Mouse (Mus musculus) limb, embryonic 14.5 days (tissue): Measurements from ENCODE around the gene Zranb1. TPM values are rescaled to one million over a fixed set of nuclear protein-coding genes. Genes with fewer than 3 reads are reported as not detected.

Source experiments
- ATAC-seq: fragments of 200-750 bp; cut with Nextera tagmentation; 2 replicates; pipeline ENCODE4 v1.8.0; 2017; ENCODE audit warnings: low read depth, moderate number of reproducible peaks, moderate TSS enrichment; ENCODE audit not compliant: low FRiP score
- DNase-seq: peaks from one replicate; pipeline ENCODE4 v3.0.0-alpha.2; 2015; ENCODE audit warnings: low spot score
- H3K27ac ChIP-seq: fragments of 300-500 bp; sonication (generic); replicated peaks from 2 replicates; pipeline ENCODE4 v1.5.1; 2014; ENCODE audit warnings: low read depth, mild to moderate bottlenecking, low read length, moderate library complexity, mixed read lengths
- H3K27me3 ChIP-seq: fragments of 300-500 bp; sonication (generic); 2 replicates; pipeline ENCODE4 v1.6.1; 2014; ENCODE audit warnings: low read length, mixed read lengths; ENCODE audit not compliant: control insufficient read depth, insufficient read depth
- H3K36me3 ChIP-seq: fragments of 300-500 bp; sonication (generic); 2 replicates; pipeline ENCODE4 v1.6.1; 2014; ENCODE audit warnings: mild to moderate bottlenecking, low read length, moderate library complexity, mixed read lengths; ENCODE audit not compliant: control insufficient read depth, insufficient read depth
- H3K4me1 ChIP-seq: fragments of 300-500 bp; sonication (generic); 2 replicates; pipeline ENCODE4 v1.6.1; 2014; ENCODE audit warnings: antibody characterized with exemption, low read length, mixed read lengths; ENCODE audit not compliant: control insufficient read depth, insufficient read depth
- H3K4me2 ChIP-seq: fragments of 300-500 bp; sonication (generic); replicated peaks from 2 replicates; pipeline ENCODE4 v1.6.1; 2014; ENCODE audit warnings: low read depth, mild to moderate bottlenecking, low read length, moderate library complexity; ENCODE audit not compliant: severe bottlenecking
- H3K4me3 ChIP-seq: fragments of 300-500 bp; sonication (generic); replicated peaks from 2 replicates; pipeline ENCODE4 v1.5.1; 2014; ENCODE audit warnings: low read length
- H3K9ac ChIP-seq: fragments of 300-500 bp; sonication (generic); 2 replicates; pipeline ENCODE4 v1.6.1; 2014; ENCODE audit warnings: mild to moderate bottlenecking, low read depth, low read length, moderate library complexity; ENCODE audit not compliant: severe bottlenecking
- H3K9me3 ChIP-seq: fragments of 300-500 bp; sonication (generic); 2 replicates; pipeline ENCODE4 v1.6.1; 2016; ENCODE audit warnings: low read length; ENCODE audit not compliant: control insufficient read depth
- POLR2A ChIP-seq: fragments of 200-500 bp; IDR thresholded peaks from 2 replicates; pipeline ENCODE4 v1.8.0; 2012; ENCODE audit warnings: inconsistent platforms, mild to moderate bottlenecking, moderate library complexity, borderline replicate concordance; ENCODE audit not compliant: insufficient read depth, insufficient read length; ENCODE audit errors: extremely low read depth
- WGBS: fragments of 180-500 bp; shearing (Covaris S2); extraction: QIAGEN DNeasy Blood & Tissue Kit; methylation state at CpG from one replicate; pipeline ENCODE4 v1.1.7; 2014; 5-methylcytosine and 5-hydroxymethylcytosine counted together
- polyA plus RNA-seq, 2 experiments: library from polyadenylated mRNA; depleted of rRNA in 1 of 2; stranded (reverse) in 1 of 2; unstranded in 1 of 2; fragments of >200 nt; fragmentation: Nextera tagmentation in 1 of 2; extraction: Ambion mirVana in 1 of 2; gene quantifications; 2 replicates each; pipeline versions ENCODE4 v1.2.1 to v1.2.3; 2012 to 2014

Gene Zranb1
- polyA plus RNA-seq (2012; rRNA removed) (17.4 and 18.1 TPM in 2 replicates), polyA plus RNA-seq (2014; fragmentation: Nextera tagmentation; extraction: Ambion mirVana) (18.1 and 22.4 TPM in 2 replicates)

DNA sequence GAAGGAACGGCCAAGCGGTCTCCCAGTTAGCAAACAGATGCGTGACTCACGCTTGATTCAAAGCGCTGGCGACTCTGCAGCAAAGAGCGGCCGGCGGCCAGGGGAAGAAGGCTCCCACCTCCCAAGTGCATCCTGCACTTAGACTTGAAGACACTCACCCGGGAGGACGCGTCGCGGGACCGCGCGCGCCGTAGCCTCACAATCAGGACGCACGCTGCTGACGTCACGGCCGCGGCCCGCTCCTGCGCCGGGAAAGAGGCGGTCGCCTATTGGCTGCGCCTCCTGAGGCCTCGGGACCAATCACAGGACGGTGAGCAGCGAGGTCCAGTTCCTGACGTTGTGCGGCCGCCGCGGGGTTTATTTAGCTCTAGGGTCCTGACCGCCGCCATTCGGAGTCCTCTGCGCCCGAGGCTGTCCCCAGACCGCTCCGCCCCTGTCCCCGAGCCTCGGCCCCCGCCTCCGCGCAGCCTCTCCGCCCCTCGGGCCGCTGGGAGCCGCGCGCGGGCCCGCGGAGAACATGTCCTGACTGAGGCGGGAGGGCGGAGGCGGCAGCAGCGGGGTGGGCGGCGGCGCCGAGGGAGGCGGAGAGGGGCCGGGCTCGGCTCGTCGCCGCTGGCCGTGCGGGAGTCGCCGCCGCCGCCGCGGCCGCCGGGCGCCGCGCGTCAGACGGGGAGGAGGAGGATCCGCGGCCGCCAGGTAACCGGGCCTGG, at the start of gene Zranb1:
Gene Zranb1, plus strand, starts transcription at position 293 of the 710 bp plus-strand sequence.
- ATAC-seq (peak; percentile 99), DNase-seq (peak; percentile 97)
- H3K27ac ChIP-seq, result peak within 1 kb of the TSS; percentile 96
- peak within 1 kb of the TSS; percentile 75 for H3K4me2 ChIP-seq
- no peaks in the 10 kb centered on the region for H3K9me3 ChIP-seq
- no peaks in the 10 kb centered on the region for H3K27me3 ChIP-seq
- WGBS, result under 1% methylated on average over 66 of the region's 93 CpGs
- peak within 1 kb of the TSS; percentile 95 for H3K9ac ChIP-seq
- peak within 1 kb of the TSS; percentile 88 for H3K4me3 ChIP-seq
- peaks cover 12% of the 10 kb centered on the region for H3K4me1 ChIP-seq
- H3K36me3 ChIP-seq, result no peaks in the 10 kb centered on the region
- TF ChIP-seq POLR2A, result peak; percentile 86; the same call in 1 of the 2 replicates

DNA sequence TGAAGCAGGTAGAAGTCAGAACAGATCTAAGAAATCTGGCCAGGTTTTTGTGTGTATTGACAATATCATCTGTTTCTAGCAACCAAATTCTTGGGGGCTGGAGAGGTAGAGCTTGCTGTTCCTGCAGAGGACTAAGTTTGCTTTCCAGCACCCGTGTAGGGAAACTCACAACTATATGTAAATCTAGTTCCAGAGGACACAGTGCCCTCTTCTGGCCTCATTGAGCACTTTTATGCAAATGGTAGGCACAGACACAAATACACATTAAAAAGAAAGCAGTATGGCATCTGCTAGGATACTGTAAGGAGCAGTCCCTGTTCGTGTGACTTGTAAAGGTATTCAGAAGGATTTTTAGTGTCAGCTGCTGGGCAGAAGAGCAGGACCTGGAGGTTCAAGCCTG, 48.6 kb upstream of the Zranb1 start:
- Histone ChIP-seq H3K4me1 (no peaks in the 10 kb centered on the region), H3K4me2 (no peak overlapping the region), H3K27ac (no peak overlapping the region), H3K4me3 (no peak overlapping the region), H3K9me3 (no peaks in the 10 kb centered on the region), H3K27me3 (no peaks in the 10 kb centered on the region), H3K9ac (no peak overlapping the region), H3K36me3 (peaks cover 76% of the 10 kb centered on the region)
- no peak for TF ChIP-seq POLR2A
- 72% methylated on average over 2 of the region's 2 CpGs for WGBS
- DNase-seq (no peak), ATAC-seq (no peak)

DNA sequence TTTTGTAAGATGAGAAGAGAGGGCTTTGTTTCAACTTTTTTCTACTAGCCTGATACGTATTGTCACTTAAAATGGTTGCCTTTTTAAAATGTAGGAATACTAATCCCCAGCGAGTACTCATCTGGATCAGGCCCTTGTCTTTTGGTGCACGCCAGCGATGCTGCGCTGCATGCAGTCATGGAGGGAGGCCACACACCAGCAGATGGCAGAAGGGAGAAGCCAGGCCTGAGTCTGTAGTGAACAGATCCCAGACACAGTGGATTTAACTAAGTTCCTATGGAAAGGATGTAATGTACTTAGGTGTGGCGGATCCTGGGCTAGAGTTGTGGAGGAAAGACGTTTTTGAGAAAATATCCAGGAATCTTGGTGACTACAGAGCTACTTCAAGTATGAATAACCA, 46.9 kb upstream of the Zranb1 start:
- Histone ChIP-seq H3K4me2 (no peak overlapping the region), H3K9ac (no peak overlapping the region), H3K36me3 (peaks cover 61% of the 10 kb centered on the region), H3K27ac (no peak overlapping the region), H3K4me1 (no peaks in the 10 kb centered on the region), H3K9me3 (no peaks in the 10 kb centered on the region), H3K4me3 (no peak overlapping the region), H3K27me3 (no peaks in the 10 kb centered on the region)
- WGBS, result 90% methylated on average over 7 of the region's 7 CpGs
- TF ChIP-seq POLR2A, result no peak
- DNase-seq (no peak), ATAC-seq (no peak)

DNA sequence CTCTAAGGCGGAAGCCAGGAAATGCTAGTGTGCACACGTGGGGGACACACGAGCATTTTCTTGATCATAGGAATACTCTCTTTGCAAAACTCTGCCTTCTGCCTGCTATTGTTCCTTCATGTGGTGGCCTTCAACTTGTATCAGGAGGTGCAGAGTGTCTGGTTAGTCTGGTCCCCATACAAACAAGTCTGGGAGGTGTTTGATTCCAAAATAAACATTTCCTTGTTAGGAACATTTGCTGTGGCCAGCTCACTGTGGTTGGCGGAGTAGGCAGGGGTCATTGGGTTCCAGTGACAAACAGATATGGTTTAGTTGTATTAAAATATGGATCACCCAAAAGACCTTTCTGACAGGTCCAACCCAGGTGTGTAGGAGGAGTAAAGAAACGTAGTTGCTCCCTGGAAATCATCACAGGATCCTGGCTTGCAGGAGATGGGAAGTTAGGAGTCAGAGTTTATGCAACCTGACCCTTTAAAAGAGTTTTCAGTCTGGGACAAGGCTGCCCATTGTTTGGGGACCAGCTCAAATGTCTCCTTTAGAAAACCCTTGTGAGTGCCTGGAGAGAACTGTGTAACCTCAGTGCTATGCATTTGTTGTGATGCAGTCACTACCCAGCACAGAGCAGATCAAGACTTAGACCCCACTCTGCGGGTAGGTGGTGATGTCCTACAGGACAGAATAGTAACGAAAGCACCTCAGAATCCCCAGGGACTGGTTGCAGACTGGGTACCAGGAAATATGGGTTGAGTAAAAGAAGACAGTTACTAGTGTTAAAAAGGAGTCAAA, 43.7 kb upstream of the Zranb1 start:
- no peak for TF ChIP-seq POLR2A
- Histone ChIP-seq H3K27ac (no peak overlapping the region), H3K4me1 (no peaks in the 10 kb centered on the region), H3K4me2 (no peak overlapping the region), H3K9ac (no peak overlapping the region), H3K9me3 (no peaks in the 10 kb centered on the region), H3K27me3 (no peaks in the 10 kb centered on the region), H3K4me3 (no peak overlapping the region), H3K36me3 (peaks cover 34% of the 10 kb centered on the region)
- DNase-seq (no peak), ATAC-seq (no peak)
- 65% methylated on average over 7 of the region's 7 CpGs for WGBS

DNA sequence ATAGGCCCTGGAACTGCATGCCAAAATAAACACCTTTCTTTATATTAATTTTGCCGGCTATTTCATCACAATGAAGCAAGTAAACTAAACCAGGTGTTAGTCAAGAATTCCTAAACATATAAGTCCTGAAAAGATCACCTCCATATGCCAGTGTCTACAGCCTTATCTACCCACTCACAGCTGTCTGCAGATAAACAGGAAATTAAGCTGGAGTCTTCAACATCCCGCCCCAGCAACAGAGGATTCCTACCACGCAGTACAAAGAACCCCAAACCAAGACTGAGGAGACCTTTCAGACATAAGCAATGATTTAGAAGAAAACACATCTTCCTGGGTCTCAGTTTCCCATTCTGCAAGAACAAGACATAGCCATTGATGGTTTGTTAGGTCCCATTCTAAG, 42.9 kb upstream of the Zranb1 start:
- Histone ChIP-seq H3K4me2 (no peak overlapping the region), H3K4me3 (no peak overlapping the region), H3K9me3 (no peaks in the 10 kb centered on the region), H3K4me1 (no peaks in the 10 kb centered on the region), H3K27me3 (no peaks in the 10 kb centered on the region), H3K36me3 (peaks cover 25% of the 10 kb centered on the region), H3K27ac (no peak overlapping the region), H3K9ac (no peak overlapping the region)
- TF ChIP-seq POLR2A, result no peak
- ATAC-seq (no peak), DNase-seq (no peak)
- 70% methylated on average over 3 of the region's 3 CpGs for WGBS
